Mouse (Mus musculus) stomach, embryonic 14.5 days (tissue): ENCODE measurements around the gene St6galnac3. TPM values are rescaled to one million over a fixed set of nuclear protein-coding genes. Genes with fewer than 3 reads are reported as not detected.

Experiments used
- ATAC-seq: fragments of 200-750 bp; cut with Nextera tagmentation; 2 replicates; pipeline ENCODE4 v1.8.0; 2017; ENCODE audit warnings: low read depth, moderate TSS enrichment; ENCODE audit not compliant: insufficient number of reproducible peaks, insufficient read depth, low FRiP score
- H3K27ac ChIP-seq: fragments of 300-500 bp; sonication (generic); 2 replicates; pipeline ENCODE4 v1.5.1; 2014; ENCODE audit warnings: mild to moderate bottlenecking, low read length, moderate library complexity, mixed read lengths
- H3K27me3 ChIP-seq: fragments of 300-500 bp; sonication (generic); 2 replicates; pipeline ENCODE4 v1.6.1; 2014; ENCODE audit warnings: low read length, control low read depth, mixed read lengths; ENCODE audit not compliant: control insufficient read depth, insufficient read depth
- H3K36me3 ChIP-seq: fragments of 300-500 bp; sonication (generic); 2 replicates; pipeline ENCODE4 v1.6.1; 2014; ENCODE audit warnings: mild to moderate bottlenecking, control low read depth, low read length, moderate library complexity, mixed read lengths; ENCODE audit not compliant: control insufficient read depth, insufficient read depth
- H3K4me1 ChIP-seq: fragments of 300-500 bp; sonication (generic); 2 replicates; pipeline ENCODE4 v1.6.1; 2014; ENCODE audit warnings: low read length, control low read depth, mixed read lengths; ENCODE audit not compliant: control insufficient read depth, insufficient read depth
- H3K4me2 ChIP-seq: fragments of 300-500 bp; sonication (generic); replicated peaks from 2 replicates; pipeline ENCODE4 v1.6.1; 2014; ENCODE audit warnings: low read depth, low read length, control low read depth
- H3K4me3 ChIP-seq: fragments of 300-500 bp; sonication (generic); 2 replicates; pipeline ENCODE4 v1.5.1; 2014; ENCODE audit warnings: low read depth, low read length, control low read depth
- H3K9ac ChIP-seq: fragments of 300-500 bp; sonication (generic); replicated peaks from 2 replicates; pipeline ENCODE4 v1.6.1; 2014; ENCODE audit warnings: low read depth, mild to moderate bottlenecking, control low read depth, low read length, moderate library complexity, mixed read lengths
- H3K9me3 ChIP-seq: fragments of 300-500 bp; sonication (generic); 2 replicates; pipeline ENCODE4 v1.6.1; 2016; ENCODE audit warnings: low read depth, low read length, control low read depth; ENCODE audit not compliant: control insufficient read depth
- WGBS: fragments of 180-500 bp; shearing (Covaris S2); extraction: QIAGEN DNeasy Blood & Tissue Kit; methylation state at CpG from one replicate; pipeline ENCODE4 v1.1.7; 2014; 5-methylcytosine and 5-hydroxymethylcytosine counted together
- polyA plus RNA-seq: library from polyadenylated mRNA; unstranded; fragments of >200 nt; fragmentation: Nextera tagmentation; extraction: Ambion mirVana; gene quantifications from 2 replicates; pipeline ENCODE4 v1.2.1, GENCODE M21; 2014

St6galnac3 gene
- polyA plus RNA-seq, 1 experiment from 2014 or later: 51.6 TPM

GRCm38 (mm10) chr3:153507599-153507998 lies 217.4 kb downstream of the St6galnac3 start:
- Histone ChIP-seq H3K9me3 (no peaks in the 10 kb centered on the region), H3K4me3 (no peak overlapping the region), H3K4me2 (no peak overlapping the region), H3K9ac (no peak overlapping the region), H3K27me3 (no peaks in the 10 kb centered on the region), H3K4me1 (peaks cover 8% of the 10 kb centered on the region; the same call in 1 of the 2 replicates), H3K36me3 (no peaks in the 10 kb centered on the region), H3K27ac (no peak overlapping the region)
- WGBS: 84% methylated on average over 2 of the region's 2 CpGs
- no peak for ATAC-seq

DNA sequence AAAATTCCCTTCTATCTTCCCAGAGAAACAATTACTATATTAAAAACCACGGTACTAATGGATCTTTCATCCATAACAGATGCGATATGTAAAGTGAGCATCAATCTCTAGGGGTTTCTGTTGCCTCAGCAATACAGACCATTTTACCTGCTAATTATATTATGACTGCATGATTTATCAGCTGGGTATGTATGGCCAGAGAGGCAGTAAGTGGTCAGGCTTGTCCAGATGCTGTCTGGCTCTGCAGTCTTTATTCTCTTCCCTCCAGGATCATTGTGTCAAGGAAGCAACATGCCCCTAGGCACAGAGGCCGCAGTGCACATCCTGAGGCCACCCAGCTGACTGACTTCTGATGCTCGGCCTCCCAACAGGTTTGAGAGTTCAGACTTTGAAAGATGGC lies 222.5 kb downstream of the St6galnac3 start:
- H3K4me3 ChIP-seq: no peak overlapping the region
- no peak overlapping the region for H3K4me2 ChIP-seq
- ATAC-seq: no peak
- H3K27ac ChIP-seq: no peak overlapping the region
- 72% methylated on average over 4 of the region's 4 CpGs for WGBS
- H3K9me3 ChIP-seq: no peaks in the 10 kb centered on the region
- no peaks in the 10 kb centered on the region for H3K4me1 ChIP-seq
- no peaks in the 10 kb centered on the region for H3K36me3 ChIP-seq
- H3K9ac ChIP-seq: no peak overlapping the region
- no peaks in the 10 kb centered on the region for H3K27me3 ChIP-seq

DNA sequence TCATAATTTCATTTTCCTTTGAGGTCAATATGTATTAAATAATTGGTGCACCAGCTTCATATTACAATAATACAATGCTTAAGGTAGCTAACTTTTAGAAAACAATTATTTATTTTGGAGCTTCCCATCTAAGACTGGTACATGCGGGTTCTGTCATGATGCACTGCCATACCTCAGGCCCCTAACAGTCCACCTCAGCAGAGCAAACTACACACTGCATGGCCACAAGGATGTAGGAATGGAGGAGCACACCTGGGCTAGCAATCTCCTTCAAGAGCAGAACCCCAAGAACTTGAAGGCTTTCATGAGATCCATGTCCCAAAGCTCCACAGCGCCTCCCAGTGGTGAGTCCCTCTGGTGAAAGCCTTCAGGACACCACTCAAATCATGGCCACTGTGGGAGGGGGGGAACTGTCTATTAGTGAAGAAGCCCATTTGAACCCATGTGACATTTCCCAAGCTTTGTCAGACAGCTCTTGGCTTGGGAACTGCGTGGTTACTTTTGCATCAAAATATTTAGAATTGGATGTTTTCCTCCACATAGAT lies 223.6 kb downstream of the St6galnac3 start:
- Histone ChIP-seq H3K27ac (no peak overlapping the region), H3K9ac (no peak overlapping the region), H3K36me3 (no peaks in the 10 kb centered on the region), H3K4me2 (no peak overlapping the region), H3K9me3 (no peaks in the 10 kb centered on the region), H3K4me3 (no peak overlapping the region), H3K4me1 (no peaks in the 10 kb centered on the region), H3K27me3 (no peaks in the 10 kb centered on the region)
- 55% methylated on average over 3 of the region's 3 CpGs for WGBS
- ATAC-seq: no peak

GRCm38 (mm10) chr3:153492986-153493385 lies 232.0 kb downstream of the St6galnac3 start:
- 68% methylated on average over 1 of the region's 1 CpGs for WGBS
- no peak for ATAC-seq
- H3K4me3 ChIP-seq: no peak overlapping the region
- no peak overlapping the region for H3K27ac ChIP-seq
- H3K27me3 ChIP-seq: no peaks in the 10 kb centered on the region
- no peak overlapping the region for H3K4me2 ChIP-seq
- no peak overlapping the region for H3K9ac ChIP-seq
- no peaks in the 10 kb centered on the region for H3K36me3 ChIP-seq
- peaks cover 5% of the 10 kb centered on the region; the same call in 1 of the 2 replicates for H3K4me1 ChIP-seq
- H3K9me3 ChIP-seq: no peaks in the 10 kb centered on the region

DNA sequence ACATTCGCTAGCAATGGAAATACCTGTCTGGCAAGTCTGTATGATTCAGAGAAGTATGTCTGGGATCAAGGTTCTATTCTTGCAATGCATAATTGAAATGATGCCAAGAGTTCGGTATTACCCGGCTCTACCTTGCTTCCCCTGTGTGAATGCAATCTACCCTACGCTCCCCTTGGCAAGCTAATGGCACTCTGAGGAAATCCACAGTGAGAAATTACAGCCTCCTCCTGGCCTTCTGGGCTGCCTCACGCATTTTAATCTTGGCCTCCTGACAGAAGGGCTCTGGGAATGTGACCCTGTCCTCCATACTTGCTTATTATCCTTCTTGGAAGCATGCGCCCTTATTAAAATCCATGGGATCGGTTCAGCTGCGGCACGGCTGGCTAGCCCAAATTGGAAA lies 235.3 kb downstream of the St6galnac3 start:
- Histone ChIP-seq H3K4me3 (no peak overlapping the region), H3K9ac (no peak overlapping the region), H3K4me2 (no peak overlapping the region), H3K4me1 (peaks cover 5% of the 10 kb centered on the region; the same call in 1 of the 2 replicates), H3K27ac (no peak overlapping the region), H3K9me3 (no peaks in the 10 kb centered on the region), H3K36me3 (no peaks in the 10 kb centered on the region), H3K27me3 (no peaks in the 10 kb centered on the region)
- 71% methylated on average over 9 of the region's 9 CpGs for WGBS
- no peak for ATAC-seq

- no peaks in the 10 kb centered on the region for H3K9me3 ChIP-seq
- no peak overlapping the region for H3K4me2 ChIP-seq
- no peak overlapping the region for H3K4me3 ChIP-seq
- H3K4me1 ChIP-seq: peaks cover 5% of the 10 kb centered on the region; the same call in 1 of the 2 replicates
- no peak overlapping the region for H3K27ac ChIP-seq
- 80% methylated on average over 5 of the region's 5 CpGs for WGBS
- no peaks in the 10 kb centered on the region for H3K27me3 ChIP-seq
- ATAC-seq: no peak
- H3K36me3 ChIP-seq: no peaks in the 10 kb centered on the region
- no peak overlapping the region for H3K9ac ChIP-seq
These were observed 236.0 kb downstream of the St6galnac3 start for GRCm38 (mm10) chr3:153488931-153489330.

DNA sequence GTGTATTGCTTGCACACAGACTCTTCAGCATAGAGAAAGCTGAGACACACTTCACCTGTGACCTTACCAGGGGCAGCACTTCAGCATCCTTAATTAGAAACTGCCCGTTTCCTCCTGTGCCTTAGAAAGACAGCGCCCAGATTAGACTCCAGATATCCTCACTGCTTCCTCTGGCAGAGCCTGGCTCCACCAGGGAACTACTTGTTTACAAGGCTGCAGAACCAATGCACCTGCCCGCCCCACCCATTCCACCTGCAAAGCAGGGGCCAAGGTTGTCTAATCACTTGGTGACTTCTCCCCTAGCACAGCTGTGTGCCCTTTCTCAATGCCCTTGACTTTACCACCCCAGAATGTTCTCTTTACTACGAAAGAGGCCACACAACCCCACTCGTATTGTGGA lies 239.8 kb downstream of the St6galnac3 start:
- no peak overlapping the region for H3K9ac ChIP-seq
- H3K4me2 ChIP-seq: no peak overlapping the region
- H3K27me3 ChIP-seq: no peaks in the 10 kb centered on the region
- H3K4me3 ChIP-seq: no peak overlapping the region
- H3K4me1 ChIP-seq: no peaks in the 10 kb centered on the region
- H3K9me3 ChIP-seq: no peaks in the 10 kb centered on the region
- no peaks in the 10 kb centered on the region for H3K36me3 ChIP-seq
- H3K27ac ChIP-seq: no peak overlapping the region
- no peak for ATAC-seq
- 76% methylated on average over 5 of the region's 5 CpGs for WGBS

- H3K4me2 ChIP-seq: no peak overlapping the region
- no peaks in the 10 kb centered on the region for H3K27me3 ChIP-seq
- no peaks in the 10 kb centered on the region for H3K9me3 ChIP-seq
- no peak overlapping the region for H3K27ac ChIP-seq
- 75% methylated on average over 7 of the region's 7 CpGs for WGBS
- no peak overlapping the region for H3K9ac ChIP-seq
- no peaks in the 10 kb centered on the region for H3K4me1 ChIP-seq
- H3K36me3 ChIP-seq: no peaks in the 10 kb centered on the region
- ATAC-seq: no peak
- no peak overlapping the region for H3K4me3 ChIP-seq
These were observed 240.3 kb downstream of the St6galnac3 start for GRCm38 (mm10) chr3:153484701-153485100.

DNA sequence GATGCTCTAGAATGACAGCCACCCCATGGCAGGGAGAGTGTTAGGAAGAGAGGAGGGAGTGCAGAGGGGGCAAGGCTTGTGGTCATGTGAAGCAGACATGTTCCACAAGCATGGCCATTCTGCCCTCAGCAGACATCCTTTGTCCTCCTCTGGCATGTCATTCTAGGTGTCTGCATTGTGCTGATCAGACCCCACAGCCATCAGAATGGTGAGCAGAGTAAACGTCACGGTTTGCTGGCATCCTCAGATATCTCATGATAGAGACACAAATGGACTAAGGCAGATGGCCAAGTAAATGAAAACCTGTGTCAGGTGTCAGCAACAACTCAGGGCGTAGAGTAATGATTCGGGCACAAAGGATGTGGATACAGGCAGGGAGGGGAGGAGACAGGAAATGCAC lies 241.3 kb downstream of the St6galnac3 start:
- Histone ChIP-seq H3K36me3 (no peaks in the 10 kb centered on the region), H3K27ac (no peak overlapping the region), H3K4me1 (no peaks in the 10 kb centered on the region), H3K9ac (no peak overlapping the region), H3K9me3 (no peaks in the 10 kb centered on the region), H3K4me2 (no peak overlapping the region), H3K27me3 (no peaks in the 10 kb centered on the region), H3K4me3 (no peak overlapping the region)
- 85% methylated on average over 4 of the region's 4 CpGs for WGBS
- ATAC-seq: no peak
